Mouse (Mus musculus) urinary bladder, postnatal 10 days (tissue): ENCODE results near the gene Sec14l4.
"Not testable (repeated sequence)": the region's sequence is repeated elsewhere in the genome, so short reads cannot be mapped to it uniquely, and the experiment has no call there.

ENCODE experiments used
- DNase-seq: peaks from one replicate; pipeline ENCODE4 v3.0.0; 2022; ENCODE audit warnings: low spot score

The Sec14l4 gene

GRCm38 (mm10) chr11:4031126-4031941, at the start of gene Sec14l4:
Gene Sec14l4 (plus strand): TSS chr11:4031462.
- DNase-seq = no peak

- DNase-seq = no peak
Observed at GRCm38 (mm10) chr11:3981536-3981935, 49.7 kb upstream of the Sec14l4 start.

GRCm38 (mm10) chr11:3982275-3983209, 48.7 kb upstream of the Sec14l4 start:
- no peak for DNase-seq

- DNase-seq = no peak
Observed at GRCm38 (mm10) chr11:3983291-3983862, 47.9 kb upstream of the Sec14l4 start, which contains the start of gene Gal3st1. Gene Gal3st1 (plus strand): TSS chr11:3983636.

- DNase-seq = no peak
Observed at GRCm38 (mm10) chr11:3983863-3984745, 47.2 kb upstream of the Sec14l4 start.

- no peak for DNase-seq
Observed at GRCm38 (mm10) chr11:3989748-3990147, 41.5 kb upstream of the Sec14l4 start.

- DNase-seq = no peak
Observed at GRCm38 (mm10) chr11:3993132-3993531, 38.1 kb upstream of the Sec14l4 start.

GRCm38 (mm10) chr11:3993914-3994313, 37.3 kb upstream of the Sec14l4 start:
- no peak for DNase-seq

GRCm38 (mm10) chr11:3995511-3995910, 35.8 kb upstream of the Sec14l4 start:
- DNase-seq = no peak

GRCm38 (mm10) chr11:3996840-3997239, 34.4 kb upstream of the Sec14l4 start:
- DNase-seq = no peak

- no peak for DNase-seq
Observed at GRCm38 (mm10) chr11:3997978-3998720, 33.1 kb upstream of the Sec14l4 start.

- DNase-seq = no peak
Observed at GRCm38 (mm10) chr11:3999547-3999946, 31.7 kb upstream of the Sec14l4 start.

GRCm38 (mm10) chr11:4001603-4002002, 29.7 kb upstream of the Sec14l4 start:
- no peak for DNase-seq

GRCm38 (mm10) chr11:4005220-4005805, 25.9 kb upstream of the Sec14l4 start:
- DNase-seq = no peak

- DNase-seq = no peak
Observed at GRCm38 (mm10) chr11:4006462-4006861, 24.8 kb upstream of the Sec14l4 start.

GRCm38 (mm10) chr11:4012616-4013015, 18.6 kb upstream of the Sec14l4 start:
- DNase-seq = no peak

- not testable (repeated sequence) for DNase-seq
Observed at GRCm38 (mm10) chr11:4015796-4016195, 15.5 kb upstream of the Sec14l4 start.

- DNase-seq = not testable (repeated sequence)
Observed at GRCm38 (mm10) chr11:4022111-4022510, 9.2 kb upstream of the Sec14l4 start.

- DNase-seq = no peak
Observed at GRCm38 (mm10) chr11:4023321-4023720, 7.9 kb upstream of the Sec14l4 start.

- DNase-seq = no peak
Observed at GRCm38 (mm10) chr11:4027066-4027465, 4.2 kb upstream of the Sec14l4 start.
